Mouse (Mus musculus): Measurements from ENCODE around the gene Upk1a. TPM values are rescaled to one million over a fixed set of nuclear protein-coding genes. Genes with fewer than 3 reads are reported as not detected.
A peak's percentile ranks its signal among the peaks of the same experiment; 100 is the strongest.

Gene Upk1a
- polyA plus RNA-seq, 1 experiment from 2014 or later: 7.3 TPM

- no peaks in the 10 kb centered on the region for H3K9me3 ChIP-seq (ENCODE audit: control insufficient read depth, low read length)
- ATAC-seq: no peak
- H3K27me3 ChIP-seq (replicated peaks; ENCODE audit: control insufficient read depth, insufficient read depth, low read length): no peaks in the 10 kb centered on the region
- no peak overlapping the region for H3K4me2 ChIP-seq (ENCODE audit: low read depth, low read length)
- 79% methylated on average over 9 of the region's 9 CpGs for WGBS
- no peak overlapping the region for H3K9ac ChIP-seq (ENCODE audit: low read depth, low read length)
- peaks cover 7% of the 10 kb centered on the region; the same call in 1 of the 2 replicates for H3K4me1 ChIP-seq (ENCODE audit: control insufficient read depth, insufficient read depth, low read length)
- no peak overlapping the region for H3K27ac ChIP-seq (ENCODE audit: low read length)
- H3K4me3 ChIP-seq (ENCODE audit: low read length): no peak overlapping the region
- peaks cover 27% of the 10 kb centered on the region for H3K36me3 ChIP-seq (ENCODE audit: control insufficient read depth, insufficient read depth, low read length)
Observed at GRCm38 (mm10) chr7:30566033-30566432, 46.6 kb downstream of the Upk1a start.

- no peak within 1 kb of the TSS for H3K4me2 ChIP-seq (ENCODE audit: low read depth, low read length)
- H3K4me3 ChIP-seq (ENCODE audit: low read length): no peak within 1 kb of the TSS
- WGBS: 95% methylated on average over 12 of the region's 12 CpGs
Observed at GRCm38 (mm10) chr7:30564970-30565571, 47.6 kb downstream of the Upk1a start, which contains the start of gene Igflr1. Gene Igflr1, plus strand, starts transcription at chr7:30565427.

GRCm38 (mm10) chr7:30563906-30564280, 48.8 kb downstream of the Upk1a start:
- Histone ChIP-seq H3K9me3 (ENCODE audit: control insufficient read depth, low read length) (no peaks in the 10 kb centered on the region), H3K36me3 (ENCODE audit: control insufficient read depth, insufficient read depth, low read length) (peaks cover 10% of the 10 kb centered on the region), H3K4me1 (ENCODE audit: control insufficient read depth, insufficient read depth, low read length) (peaks cover 12% of the 10 kb centered on the region), H3K4me3 (ENCODE audit: low read length) (peak overlapping the region; percentile 85), H3K27ac (ENCODE audit: low read length) (peak overlapping the region; percentile 98), H3K27me3 (replicated peaks; ENCODE audit: control insufficient read depth, insufficient read depth, low read length) (no peaks in the 10 kb centered on the region), H3K4me2 (ENCODE audit: low read depth, low read length) (peak overlapping the region; percentile 58), H3K9ac (ENCODE audit: low read depth, low read length) (peak overlapping the region; percentile 88)
- ATAC-seq: no peak
- 22% methylated on average over 6 of the region's 6 CpGs for WGBS

More at GRCm38 (mm10) chr7:30564970-30565571, 47.6 kb downstream of the Upk1a start, which contains the start of gene Igflr1:
- Histone ChIP-seq H3K9me3 (ENCODE audit: control insufficient read depth, low read length) (no peaks in the 10 kb centered on the region), H3K27me3 (replicated peaks; ENCODE audit: control insufficient read depth, insufficient read depth, low read length) (no peaks in the 10 kb centered on the region), H3K36me3 (ENCODE audit: control insufficient read depth, insufficient read depth, low read length) (peaks cover 21% of the 10 kb centered on the region), H3K9ac (ENCODE audit: low read depth, low read length) (no peak within 1 kb of the TSS), H3K4me1 (ENCODE audit: control insufficient read depth, insufficient read depth, low read length) (peaks cover 10% of the 10 kb centered on the region), H3K27ac (ENCODE audit: low read length) (no peak within 1 kb of the TSS)
- ATAC-seq: no peak

- H3K9me3 ChIP-seq (ENCODE audit: control insufficient read depth, low read length): no peaks in the 10 kb centered on the region
- ATAC-seq: peak; percentile 88
- no peaks in the 10 kb centered on the region for H3K27me3 ChIP-seq (replicated peaks; ENCODE audit: control insufficient read depth, insufficient read depth, low read length)
- peaks cover 18% of the 10 kb centered on the region for H3K4me1 ChIP-seq (ENCODE audit: control insufficient read depth, insufficient read depth, low read length)
- H3K27ac ChIP-seq (ENCODE audit: low read length): peak within 1 kb of the TSS; percentile 98
- H3K4me3 ChIP-seq (ENCODE audit: low read length): peak within 1 kb of the TSS; percentile 85
- WGBS: 0% methylated on average over 45 of the region's 45 CpGs
- H3K36me3 ChIP-seq (ENCODE audit: control insufficient read depth, insufficient read depth, low read length): peaks cover 8% of the 10 kb centered on the region; the same call in 1 of the 2 replicates
- H3K4me2 ChIP-seq (ENCODE audit: low read depth, low read length): peak within 1 kb of the TSS; percentile 65
- peak within 1 kb of the TSS; percentile 88 for H3K9ac ChIP-seq (ENCODE audit: low read depth, low read length)
Observed at GRCm38 (mm10) chr7:30563117-30563905, 49.3 kb downstream of the Upk1a start, which contains the start of the genes U2af1l4, Gm49396 and Psenen. Gene U2af1l4, plus strand, starts transcription at chr7:30563301. Gene Gm49396, plus strand, starts transcription at chr7:30563344. Gene Psenen, minus strand, starts transcription at chr7:30563627.

GRCm38 (mm10) chr7:30562526-30563116, 50.0 kb downstream of the Upk1a start:
- H3K9ac ChIP-seq (ENCODE audit: low read depth, low read length): peak overlapping the region; percentile 78
- H3K27me3 ChIP-seq (replicated peaks; ENCODE audit: control insufficient read depth, insufficient read depth, low read length): no peaks in the 10 kb centered on the region
- peak overlapping the region; percentile 98 for H3K27ac ChIP-seq (ENCODE audit: low read length)
- H3K4me2 ChIP-seq (ENCODE audit: low read depth, low read length): peak overlapping the region; percentile 65
- under 1% methylated on average over 27 of the region's 27 CpGs for WGBS
- no peaks in the 10 kb centered on the region for H3K9me3 ChIP-seq (ENCODE audit: control insufficient read depth, low read length)
- peaks cover 21% of the 10 kb centered on the region for H3K4me1 ChIP-seq (ENCODE audit: control insufficient read depth, insufficient read depth, low read length)
- peak overlapping the region; percentile 85 for H3K4me3 ChIP-seq (ENCODE audit: low read length)
- peaks cover 8% of the 10 kb centered on the region; the same call in 1 of the 2 replicates for H3K36me3 ChIP-seq (ENCODE audit: control insufficient read depth, insufficient read depth, low read length)
- no peak for ATAC-seq

- 61% methylated on average over 2 of the region's 2 CpGs for WGBS
Observed at GRCm38 (mm10) chr7:30560296-30560695, 52.4 kb downstream of the Upk1a start.

GRCm38 (mm10) chr7:30559443-30559954, 53.1 kb downstream of the Upk1a start, which contains the start of gene Lin37:
Gene Lin37, minus strand, starts transcription at chr7:30559838.
- under 1% methylated on average over 20 of the region's 20 CpGs for WGBS
- Histone ChIP-seq H3K9ac (ENCODE audit: low read depth, low read length) (peak within 1 kb of the TSS; percentile 71), H3K9me3 (ENCODE audit: control insufficient read depth, low read length) (no peaks in the 10 kb centered on the region), H3K27me3 (replicated peaks; ENCODE audit: control insufficient read depth, insufficient read depth, low read length) (no peaks in the 10 kb centered on the region), H3K36me3 (ENCODE audit: control insufficient read depth, insufficient read depth, low read length) (peaks cover 11% of the 10 kb centered on the region), H3K4me2 (ENCODE audit: low read depth, low read length) (peak within 1 kb of the TSS; percentile 75), H3K4me3 (ENCODE audit: low read length) (peak within 1 kb of the TSS; percentile 58), H3K4me1 (ENCODE audit: control insufficient read depth, insufficient read depth, low read length) (peaks cover 21% of the 10 kb centered on the region), H3K27ac (ENCODE audit: low read length) (peak within 1 kb of the TSS; percentile 64)
- peak; percentile 83 for ATAC-seq

More at GRCm38 (mm10) chr7:30560296-30560695, 52.4 kb downstream of the Upk1a start:
- H3K27ac ChIP-seq (ENCODE audit: low read length): peak overlapping the region; percentile 50; the same call in 1 of the 2 replicates
- no peaks in the 10 kb centered on the region for H3K9me3 ChIP-seq (ENCODE audit: control insufficient read depth, low read length)
- no peak for ATAC-seq
- no peaks in the 10 kb centered on the region for H3K27me3 ChIP-seq (replicated peaks; ENCODE audit: control insufficient read depth, insufficient read depth, low read length)
- peaks cover 21% of the 10 kb centered on the region for H3K4me1 ChIP-seq (ENCODE audit: control insufficient read depth, insufficient read depth, low read length)
- no peak overlapping the region for H3K9ac ChIP-seq (ENCODE audit: low read depth, low read length)
- no peak overlapping the region for H3K4me3 ChIP-seq (ENCODE audit: low read length)
- peak overlapping the region; percentile 53; the same call in 1 of the 2 replicates for H3K4me2 ChIP-seq (ENCODE audit: low read depth, low read length)
- peaks cover 10% of the 10 kb centered on the region for H3K36me3 ChIP-seq (ENCODE audit: control insufficient read depth, insufficient read depth, low read length)

- no peaks in the 10 kb centered on the region for H3K27me3 ChIP-seq (replicated peaks; ENCODE audit: control insufficient read depth, insufficient read depth, low read length)
- H3K4me1 ChIP-seq (ENCODE audit: control insufficient read depth, insufficient read depth, low read length): peaks cover 15% of the 10 kb centered on the region
- no peaks in the 10 kb centered on the region for H3K9me3 ChIP-seq (ENCODE audit: control insufficient read depth, low read length)
- H3K36me3 ChIP-seq (ENCODE audit: control insufficient read depth, insufficient read depth, low read length): peaks cover 14% of the 10 kb centered on the region
- peak overlapping the region; percentile 58 for H3K4me3 ChIP-seq (ENCODE audit: low read length)
- peak overlapping the region; percentile 75 for H3K4me2 ChIP-seq (ENCODE audit: low read depth, low read length)
- H3K9ac ChIP-seq (ENCODE audit: low read depth, low read length): peak overlapping the region; percentile 71
- peak; percentile 16; the same call in 1 of the 2 replicates for ATAC-seq
- peak overlapping the region; percentile 64 for H3K27ac ChIP-seq (ENCODE audit: low read length)
- 13% methylated on average over 12 of the region's 12 CpGs for WGBS
Observed at GRCm38 (mm10) chr7:30558656-30559442, 53.8 kb downstream of the Upk1a start.

All from intestine, embryonic 16.5 days (tissue).